Mouse (Mus musculus): ENCODE measurements at regions not wholly inside any gene's neighbourhood (a gene's known extent, or its start where the extent isn't known, plus 50 kb on each side); places are given as distances from the start of the nearest gene placed in this dataset.

- no peak for DNase-seq (ENCODE audit: extremely low spot score in 1 of 2, low spot score in 1 of 2)
Measured at GRCm38 (mm10) chr7:61411701-61412100, 934.7 kb upstream of the Ndn start.

GRCm38 (mm10) chr7:61416558-61416957 lies 929.8 kb upstream of the Ndn start:
- DNase-seq (ENCODE audit: extremely low spot score in 1 of 2, low spot score in 1 of 2), result no peak

GRCm38 (mm10) chr7:61455805-61456204 lies 890.6 kb upstream of the Ndn start:
- DNase-seq (ENCODE audit: extremely low spot score in 1 of 2, low spot score in 1 of 2), result no peak

DNA sequence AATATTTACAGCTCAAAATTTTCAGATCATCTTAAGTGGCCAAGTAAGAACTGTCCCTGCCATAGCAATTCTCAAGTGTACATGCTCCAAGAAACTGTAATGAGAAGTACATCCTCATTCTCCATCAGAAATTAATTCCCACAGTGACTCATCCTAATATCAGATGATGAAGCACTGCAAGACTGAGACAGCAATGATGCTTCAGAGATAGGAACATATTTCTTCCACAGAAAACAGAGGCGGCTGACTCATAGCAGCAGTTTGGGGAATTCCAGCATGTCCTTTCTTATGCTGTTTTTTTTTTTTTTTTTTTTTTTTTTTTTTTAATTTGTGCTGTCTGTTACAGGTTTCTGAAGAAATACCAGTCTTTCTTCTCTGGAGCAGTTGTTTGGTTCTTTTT lies 865.3 kb upstream of the Ndn start:
- peak in 1 of 2 experiments; percentile 11 for DNase-seq (ENCODE audit: extremely low spot score in 1 of 2, low spot score in 1 of 2)

- DNase-seq (ENCODE audit: extremely low spot score in 1 of 2, low spot score in 1 of 2), result peak in 1 of 2 experiments; percentile 23
Measured at GRCm38 (mm10) chr7:61514764-61515163, 831.6 kb upstream of the Ndn start.

GRCm38 (mm10) chr7:61535121-61535520 lies 811.2 kb upstream of the Ndn start:
- no peak for DNase-seq (ENCODE audit: extremely low spot score in 1 of 2, low spot score in 1 of 2)
